In the genomic region with DNA sequence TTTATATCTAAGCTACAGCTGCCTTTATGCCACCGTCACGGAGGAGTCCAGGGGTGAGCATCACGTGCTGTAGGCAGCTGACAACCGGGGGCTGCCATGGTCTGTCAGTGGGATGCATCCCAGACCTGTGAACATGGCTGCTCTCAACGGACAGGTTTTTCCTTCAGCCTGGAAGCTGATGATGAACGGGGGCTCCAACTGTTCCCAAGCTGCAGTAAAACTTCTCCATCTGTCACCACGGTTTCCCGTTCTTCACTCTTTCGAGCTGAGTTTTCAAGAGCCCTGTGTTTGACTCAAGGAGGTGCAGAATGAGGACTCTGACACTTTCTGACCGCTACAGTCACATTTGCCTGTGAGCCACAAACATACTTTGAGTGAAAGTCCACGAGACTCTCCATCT, we compare ENCODE assay signal across 16 mouse cellular contexts.
"Had no signal": no experiment of that assay in that cellular context is flagged by ENCODE, and none has a peak within 500 bp of the region (broad histone marks: within the 10 kb centered on the region; RNA-seq: fewer than 3 reads in every experiment).

No protein-coding gene starts in this region.

- H3K27ac ChIP-seq: limb, embryonic 12.5 days; liver, embryonic 13.5 days; lung, embryonic 15.5 days; macrophage; midbrain, embryonic 15.5 days; neural tube, embryonic 12.5 days had no signal

- H3K4me2 ChIP-seq: limb, embryonic 12.5 days; liver, embryonic 13.5 days; lung, embryonic 15.5 days; midbrain, embryonic 11.5 days; midbrain, embryonic 15.5 days; neural tube, embryonic 12.5 days had no signal

- H3K4me1 ChIP-seq: limb, embryonic 12.5 days; liver, embryonic 13.5 days; lung, embryonic 15.5 days; megakaryocyte, embryonic 14.5 days; midbrain, embryonic 15.5 days had no signal

- H3K4me3 ChIP-seq: limb, embryonic 12.5 days; liver, embryonic 13.5 days; lung, embryonic 15.5 days; megakaryocyte, embryonic 14.5 days; midbrain, embryonic 15.5 days; neural tube, embryonic 12.5 days had no signal

- DNase-seq: kidney, adult 8-10 months; kidney, postnatal 25 days; liver; liver, embryonic 13.5 days; liver, postnatal 0 days; lung, postnatal 14 days; right cerebral cortex, postnatal 14 days; thymus, postnatal 36 days had no signal

- H3K9me3 ChIP-seq: lung, embryonic 15.5 days; midbrain, embryonic 15.5 days; neural tube, embryonic 12.5 days had no signal

- ATAC-seq: intestine, postnatal 0 days; liver, postnatal 0 days; midbrain, embryonic 15.5 days had no signal

- H3K36me3 ChIP-seq: limb, embryonic 12.5 days; liver, embryonic 13.5 days; lung, embryonic 15.5 days; midbrain, embryonic 15.5 days; neural tube, embryonic 12.5 days had no signal

- H3K27me3 ChIP-seq: liver, embryonic 13.5 days; lung, embryonic 15.5 days; megakaryocyte, embryonic 14.5 days; midbrain, embryonic 15.5 days; neural tube, embryonic 12.5 days had no signal

- H3K9ac ChIP-seq: limb, embryonic 12.5 days; liver, embryonic 13.5 days; liver, postnatal 0 days; lung, embryonic 15.5 days; midbrain, embryonic 15.5 days; neural tube, embryonic 12.5 days had no signal
